Mouse (Mus musculus) adrenal gland, adult 18-20 months (tissue): Measurements from ENCODE around the gene Ralgps2. TPM values are rescaled to one million over a fixed set of nuclear protein-coding genes. Genes with fewer than 3 reads are reported as not detected.

Experiments
- DNase-seq, 2 experiments: peaks; one replicate each; pipeline ENCODE4 v3.0.0; 2021 to 2022; ENCODE audit warnings: low spot score in 2 of 2
- total RNA-seq, 2 experiments: library from RNA; stranded (reverse); gene quantifications; 1 replicate in 1 of 2; 2 replicates in 1 of 2; pipeline ENCODE4 v1.2.3; 2021

The Ralgps2 gene
- total RNA-seq, 2 experiments from 2014 or later = 10.5 to 16.0 TPM

DNA sequence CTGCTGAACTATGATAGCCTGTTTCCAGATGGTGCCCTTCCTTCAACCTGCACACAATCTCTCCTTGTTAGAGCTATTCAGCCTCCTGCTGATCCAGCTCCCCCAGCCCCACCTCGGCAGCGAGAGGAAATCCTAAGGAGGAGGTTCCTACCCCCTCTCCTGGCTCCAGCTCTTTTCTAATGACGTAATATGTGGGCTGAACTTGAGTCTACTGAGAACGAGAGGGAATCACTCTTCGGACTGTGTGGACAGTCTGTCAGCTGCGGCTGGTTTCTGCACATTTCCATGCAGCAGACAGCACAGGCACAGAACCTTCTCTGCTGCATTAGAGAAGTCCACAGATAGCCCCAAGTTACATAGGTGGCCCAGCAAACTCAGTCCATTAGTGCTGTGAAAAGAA, 100.7 kb downstream of the Ralgps2 start:
- DNase-seq = peak in 1 of 2 experiments; percentile 39

DNA sequence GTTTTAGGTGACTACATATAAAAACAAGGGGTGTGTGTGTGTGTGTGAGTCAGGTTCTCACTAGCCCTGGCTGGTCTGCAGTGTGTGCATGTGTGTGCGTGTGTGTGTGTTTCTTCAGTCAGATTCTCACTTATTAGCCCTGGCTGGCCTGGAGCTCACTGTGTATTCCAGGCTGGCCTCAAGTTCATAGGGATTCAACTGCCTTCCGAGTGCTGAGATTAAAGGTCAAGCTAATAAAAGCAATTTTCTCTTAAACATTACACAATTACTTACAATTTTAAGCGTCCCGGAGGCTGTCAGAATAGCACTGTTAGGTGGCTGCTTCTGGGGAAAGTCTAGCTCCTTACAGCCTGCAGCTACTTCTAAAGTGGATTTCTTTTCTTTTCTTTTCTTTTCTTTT, 101.2 kb downstream of the Ralgps2 start, which contains the start of gene Angptl1:
Gene Angptl1, plus strand, starts transcription at position 386 of the 400 bp plus-strand sequence.
- no peak for DNase-seq

DNA sequence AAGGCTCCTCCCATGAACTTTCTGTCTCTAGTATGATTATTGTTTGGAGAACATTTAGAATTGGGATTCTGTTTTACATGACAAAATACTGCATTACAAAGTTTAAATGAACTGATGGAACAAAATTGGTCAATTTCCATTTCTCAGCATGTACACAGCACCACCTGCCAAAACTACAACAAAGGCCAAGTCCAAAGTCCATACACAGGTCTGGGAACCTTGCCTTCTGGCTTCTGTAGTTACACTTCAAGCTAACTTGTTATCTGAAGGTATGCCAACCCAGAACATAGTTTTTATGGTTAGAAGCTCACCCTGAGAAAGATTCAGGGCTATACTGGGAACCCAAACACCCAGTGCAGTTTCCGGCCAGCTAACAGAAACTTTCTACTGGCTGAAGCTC, 120.2 kb downstream of the Ralgps2 start:
- no peak for DNase-seq

DNA sequence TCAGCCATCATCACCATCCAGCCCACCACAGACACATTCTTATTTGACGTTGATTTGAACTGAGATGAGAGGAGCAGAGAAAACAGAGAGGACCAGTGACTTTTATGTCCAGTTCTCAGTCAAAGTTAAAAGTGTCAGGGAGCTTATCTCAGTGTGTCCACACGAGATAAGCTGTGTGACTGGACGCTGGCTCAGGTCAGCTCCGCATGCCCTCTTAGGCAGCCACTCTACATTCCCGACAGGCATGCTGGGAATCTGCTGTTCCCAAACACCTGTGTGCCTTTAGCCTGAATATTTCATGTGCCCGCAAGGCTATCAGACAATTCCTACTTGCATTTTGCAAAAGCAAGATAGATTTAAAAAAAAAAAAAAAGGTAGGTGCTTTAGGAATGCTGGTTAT, 125.9 kb downstream of the Ralgps2 start:
- DNase-seq = no peak

DNA sequence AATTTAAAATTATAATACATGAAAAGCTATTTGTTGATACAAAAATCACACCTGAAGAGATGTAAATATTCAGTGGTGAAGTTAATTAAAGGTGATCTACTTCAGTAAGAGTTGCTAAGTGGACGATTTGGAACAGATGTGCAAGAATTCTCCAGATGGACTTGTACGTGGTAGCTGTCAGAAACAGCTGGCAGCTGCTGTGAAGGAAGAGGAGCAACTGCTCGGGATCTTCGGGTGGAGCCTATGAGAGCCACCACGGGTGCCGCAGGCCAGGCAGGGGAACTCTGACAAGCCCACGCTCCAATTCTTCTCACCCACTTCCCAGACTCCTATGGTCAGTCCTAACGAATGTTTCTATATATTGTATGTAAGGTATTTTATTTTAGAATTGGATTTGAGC, 126.7 kb downstream of the Ralgps2 start:
- no peak for DNase-seq

DNA sequence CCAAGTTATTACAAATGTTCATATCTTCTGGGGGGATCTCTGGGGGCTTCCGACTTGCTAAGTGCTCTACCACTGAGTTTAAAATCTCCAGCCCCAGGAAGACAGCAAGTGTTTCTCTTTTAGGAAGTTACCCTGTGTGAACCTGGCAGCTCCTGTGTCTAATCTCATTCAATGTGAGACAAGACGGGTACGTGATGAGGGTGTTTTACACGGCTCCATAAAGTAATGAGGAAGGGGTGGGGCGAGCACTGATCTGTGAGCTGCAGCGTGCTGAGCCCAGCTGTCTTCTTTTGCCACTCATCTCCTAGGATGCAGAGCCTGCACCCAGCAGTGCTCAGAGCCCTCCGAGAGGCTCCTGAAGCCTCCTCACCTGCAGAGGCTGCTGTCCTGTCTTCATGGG, 127.5 kb downstream of the Ralgps2 start:
- no peak for DNase-seq

DNA sequence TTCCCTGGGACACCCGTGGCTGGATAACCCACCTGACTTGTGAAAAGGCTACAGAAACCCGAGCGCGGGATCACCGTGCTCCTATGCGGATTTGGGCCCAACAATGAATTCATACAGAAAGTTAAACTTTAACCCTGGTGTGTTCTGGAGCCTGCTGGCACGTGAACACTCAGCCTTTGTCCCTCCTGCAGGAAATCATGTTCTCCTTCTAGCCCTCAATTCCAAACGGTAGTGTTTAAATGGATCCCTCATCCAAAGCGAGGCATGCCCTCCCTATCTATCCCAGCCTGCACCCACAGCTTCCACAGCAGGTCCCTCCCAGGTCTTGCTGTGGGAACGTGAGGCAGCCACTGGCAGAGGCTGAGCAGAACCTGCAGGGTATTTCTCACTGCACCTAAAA, 131.1 kb downstream of the Ralgps2 start:
- no peak for DNase-seq

DNA sequence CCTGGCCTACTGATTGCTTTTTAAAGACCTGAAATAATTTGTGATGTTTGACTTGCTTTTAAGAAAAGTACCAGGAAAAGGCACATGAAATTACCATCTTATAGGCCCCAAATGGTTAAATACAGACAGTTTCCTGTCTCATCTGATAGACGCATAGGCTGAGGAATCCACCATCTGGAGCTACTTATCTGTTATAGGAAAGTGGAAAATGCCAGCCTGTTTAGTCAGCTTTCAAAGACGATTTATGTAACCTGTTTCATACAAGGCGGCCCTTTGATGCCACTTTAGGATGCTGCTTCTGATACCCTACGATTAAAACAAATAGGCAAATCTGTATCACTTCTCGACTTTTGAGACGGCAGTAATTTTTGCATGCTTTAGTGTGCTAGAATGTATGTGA, 138.2 kb downstream of the Ralgps2 start:
- DNase-seq = no peak

DNA sequence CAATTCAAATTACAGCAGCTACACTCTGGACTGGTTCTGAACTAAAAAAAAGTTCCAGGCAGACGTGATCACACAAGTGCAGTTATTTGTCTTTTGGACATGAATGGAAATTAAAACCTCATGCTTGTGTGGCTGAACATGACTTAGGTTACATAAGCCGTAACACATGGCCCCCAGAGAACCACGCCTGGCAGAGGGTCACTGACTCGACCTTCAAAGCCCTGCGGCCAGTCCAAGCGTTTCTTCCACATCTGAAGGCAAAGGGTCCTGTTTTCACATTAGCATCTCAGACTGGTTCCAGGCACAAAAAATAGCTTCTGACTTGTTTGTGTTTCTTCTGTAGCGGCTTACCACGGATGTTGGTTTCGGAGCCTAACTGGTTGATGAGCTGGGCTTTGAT, 143.2 kb downstream of the Ralgps2 start:
- no peak for DNase-seq

DNA sequence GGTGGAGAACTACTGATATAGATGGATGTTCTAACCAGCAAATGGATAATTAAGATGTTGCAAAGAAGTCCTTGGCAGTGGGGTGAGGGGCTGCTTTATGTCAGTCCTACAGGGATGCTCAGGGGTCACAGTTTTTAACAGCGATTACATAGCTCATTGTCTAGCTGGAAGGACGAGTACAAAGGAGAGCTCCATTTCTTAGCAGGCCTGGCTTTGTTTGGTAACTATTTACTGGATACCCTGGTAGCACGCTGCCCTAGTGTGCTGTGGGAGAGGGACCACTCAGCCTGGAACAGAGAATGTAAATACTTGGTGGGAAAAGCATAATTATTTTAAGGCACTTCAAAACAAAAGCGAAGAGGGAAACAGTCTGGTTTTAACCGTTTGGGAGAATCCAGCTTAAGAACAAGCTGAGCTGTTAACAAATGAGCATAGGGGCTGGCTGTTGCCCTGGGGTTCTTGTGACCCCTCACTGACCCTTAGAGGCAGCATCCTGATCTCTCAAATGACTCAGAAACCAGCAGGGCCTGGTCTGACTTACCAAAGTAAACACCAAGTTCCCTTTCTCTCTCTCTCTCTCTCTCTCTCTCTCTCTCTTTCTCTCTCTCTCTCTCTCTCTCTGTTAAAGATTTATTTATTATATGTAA, 149.5 kb downstream of the Ralgps2 start:
- DNase-seq = no peak

DNA sequence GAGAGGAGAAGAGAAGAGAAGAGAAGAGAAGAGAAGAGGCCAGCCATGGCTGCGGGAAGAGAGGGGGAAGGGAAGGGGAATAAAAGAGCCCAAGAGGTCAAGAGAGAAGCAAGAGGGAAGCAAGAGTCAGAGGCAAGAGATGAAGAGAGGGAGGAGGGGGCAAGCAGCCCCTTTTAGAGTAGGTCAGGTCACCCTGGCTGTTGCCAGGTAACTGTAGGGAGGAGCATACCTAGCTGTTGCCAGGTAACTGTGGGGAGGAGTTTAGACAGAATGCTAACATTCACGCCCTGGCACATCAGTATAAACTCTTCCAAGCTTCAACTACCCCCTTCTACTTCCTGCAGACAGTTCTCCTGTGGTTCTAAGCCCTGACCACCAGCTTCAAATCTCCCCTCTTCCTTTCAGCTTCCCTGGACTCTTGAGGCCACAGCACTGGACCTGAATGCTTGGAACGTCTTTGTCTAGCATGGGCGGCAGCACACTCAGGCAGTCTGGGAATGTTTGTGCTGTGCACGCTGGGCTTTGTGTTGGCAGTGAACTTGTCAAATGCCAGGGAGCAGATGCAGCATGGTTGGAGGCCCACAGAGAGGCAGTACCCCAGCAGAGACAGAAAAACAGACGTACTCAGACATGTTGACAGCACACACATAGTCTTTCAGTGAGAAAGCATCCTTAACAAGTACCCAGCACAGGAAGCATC, 152.1 kb downstream of the Ralgps2 start:
- no peak for DNase-seq

DNA sequence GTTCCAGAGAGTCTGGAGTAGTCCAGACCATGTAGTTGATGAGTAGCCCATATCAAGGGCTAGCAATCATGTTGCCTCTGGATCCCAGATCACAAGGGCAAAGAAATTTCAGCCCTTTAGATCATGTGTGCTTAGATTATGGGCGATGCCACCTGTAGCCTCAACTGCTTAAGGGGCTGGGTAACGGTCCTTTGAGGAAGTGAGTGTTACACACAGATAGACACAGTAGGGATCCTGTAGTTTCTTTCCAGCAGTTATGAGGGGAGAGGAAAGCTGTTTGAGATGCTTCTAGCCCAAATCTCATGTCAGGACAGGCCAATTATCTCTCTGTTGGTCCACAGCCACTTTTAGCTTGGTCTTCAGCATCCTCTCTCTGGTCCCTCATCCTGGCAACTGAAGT, 153.4 kb downstream of the Ralgps2 start:
- no peak for DNase-seq

DNA sequence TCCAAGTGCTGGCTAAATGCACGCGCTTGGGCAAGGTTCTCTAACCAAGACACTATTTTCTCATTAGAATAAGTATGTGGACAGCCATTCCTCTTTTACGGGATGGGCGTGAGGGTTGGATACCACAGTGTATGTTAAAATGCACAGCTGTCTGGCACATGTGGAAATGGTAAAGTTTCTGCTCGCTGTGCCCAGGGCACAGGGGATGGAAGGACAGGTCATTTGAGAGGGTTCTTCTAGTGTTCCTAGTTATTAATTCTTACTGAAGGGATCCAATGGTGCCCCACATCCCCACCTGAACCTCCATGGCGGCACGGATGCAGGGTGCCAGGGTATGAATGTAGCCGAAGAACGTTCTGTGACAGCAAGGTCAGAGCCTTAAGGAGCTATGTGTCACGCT, 154.5 kb downstream of the Ralgps2 start:
- no peak for DNase-seq

DNA sequence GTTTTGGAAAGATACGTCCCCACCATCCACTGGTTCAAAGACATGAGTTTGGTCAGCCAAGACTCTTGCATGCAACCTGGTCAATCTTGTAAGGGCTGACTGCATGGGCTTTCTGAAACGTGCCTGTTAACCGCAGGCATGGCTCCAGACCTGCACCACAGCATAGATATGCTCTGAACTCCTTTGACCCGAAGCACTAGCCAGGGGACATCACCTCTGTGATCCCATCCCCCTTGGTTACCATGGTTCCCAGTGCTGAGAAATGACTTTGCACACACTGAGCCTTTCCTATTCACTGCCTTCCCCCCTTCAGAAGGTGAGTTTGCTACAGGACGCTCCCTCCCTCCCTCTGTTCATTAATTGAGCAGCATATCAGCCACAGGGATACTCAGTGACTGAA, 155.3 kb downstream of the Ralgps2 start:
- DNase-seq = no peak

DNA sequence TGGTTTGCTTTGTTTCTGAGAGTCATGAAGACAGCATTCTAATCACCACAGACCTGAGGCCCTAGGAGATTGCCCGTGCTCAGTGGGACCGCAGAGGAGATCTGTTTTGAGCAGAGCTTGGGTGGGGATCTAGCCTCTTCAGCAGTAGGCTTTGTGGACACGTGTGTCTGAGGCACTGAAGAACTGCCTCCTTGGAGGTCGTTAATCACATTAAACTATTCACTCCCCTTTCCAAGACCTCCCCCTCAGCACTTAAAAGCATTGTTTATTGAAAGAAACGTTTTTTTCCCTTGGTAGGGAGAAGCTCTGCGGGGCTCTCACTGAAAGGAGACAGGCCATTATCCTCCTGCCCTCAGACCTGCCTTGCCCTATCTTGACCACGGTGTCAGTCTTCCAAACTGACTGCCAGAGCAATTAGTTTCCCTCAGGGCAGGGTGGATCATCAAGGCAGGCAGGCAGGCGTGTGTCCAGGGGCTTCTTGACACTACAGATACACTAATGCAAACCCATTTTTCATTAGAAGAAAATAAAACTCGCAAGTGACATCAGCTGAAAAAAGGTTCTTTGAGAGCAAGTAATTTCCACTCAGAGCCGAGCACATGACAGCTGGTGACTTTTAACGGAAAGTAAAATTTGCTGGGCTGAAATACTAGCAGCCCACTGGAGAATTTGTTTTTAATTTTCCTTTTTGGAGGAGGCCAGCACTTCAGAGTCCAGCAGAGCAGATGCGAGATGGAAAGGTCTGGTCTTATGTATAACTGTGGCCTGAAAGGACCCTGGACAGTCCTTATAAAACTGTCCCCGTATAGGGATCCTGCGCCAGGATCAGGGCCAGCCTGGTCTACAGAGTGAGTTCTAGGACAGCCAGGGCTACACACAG, 157.2 kb downstream of the Ralgps2 start:
- DNase-seq = no peak

DNA sequence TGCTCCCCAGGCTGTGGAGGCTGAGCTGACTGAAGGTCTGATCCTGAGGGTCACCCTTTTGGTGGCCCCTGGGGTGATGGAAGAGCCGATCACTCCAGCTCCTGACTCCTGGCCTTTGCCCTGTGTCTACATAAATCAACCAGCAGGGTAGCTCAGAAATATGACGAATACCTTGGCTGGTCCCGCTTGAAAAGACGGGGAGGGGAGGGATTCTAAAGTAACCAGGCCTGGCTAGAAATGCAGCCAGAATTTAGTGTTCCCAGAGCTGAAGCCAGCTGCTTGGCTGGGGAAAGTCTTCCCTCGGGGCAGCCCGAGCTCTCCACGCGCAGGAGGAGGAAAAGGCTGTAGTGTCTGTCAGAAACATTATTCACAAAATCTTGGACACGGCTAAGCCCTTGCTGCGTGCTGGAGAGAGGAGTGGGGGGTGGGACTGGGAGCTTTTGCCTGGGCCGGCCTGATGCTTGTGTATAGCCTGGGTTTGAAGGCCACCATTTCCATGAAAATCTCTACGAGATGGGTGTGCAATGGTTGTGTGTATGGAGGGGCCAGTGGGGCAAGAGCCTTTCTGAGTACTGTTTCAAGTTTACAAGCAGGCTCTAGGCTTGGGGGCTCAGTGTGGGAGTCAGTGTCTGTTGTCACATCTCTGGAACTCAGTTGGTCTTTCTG, 158.2 kb downstream of the Ralgps2 start:
- no peak for DNase-seq

DNA sequence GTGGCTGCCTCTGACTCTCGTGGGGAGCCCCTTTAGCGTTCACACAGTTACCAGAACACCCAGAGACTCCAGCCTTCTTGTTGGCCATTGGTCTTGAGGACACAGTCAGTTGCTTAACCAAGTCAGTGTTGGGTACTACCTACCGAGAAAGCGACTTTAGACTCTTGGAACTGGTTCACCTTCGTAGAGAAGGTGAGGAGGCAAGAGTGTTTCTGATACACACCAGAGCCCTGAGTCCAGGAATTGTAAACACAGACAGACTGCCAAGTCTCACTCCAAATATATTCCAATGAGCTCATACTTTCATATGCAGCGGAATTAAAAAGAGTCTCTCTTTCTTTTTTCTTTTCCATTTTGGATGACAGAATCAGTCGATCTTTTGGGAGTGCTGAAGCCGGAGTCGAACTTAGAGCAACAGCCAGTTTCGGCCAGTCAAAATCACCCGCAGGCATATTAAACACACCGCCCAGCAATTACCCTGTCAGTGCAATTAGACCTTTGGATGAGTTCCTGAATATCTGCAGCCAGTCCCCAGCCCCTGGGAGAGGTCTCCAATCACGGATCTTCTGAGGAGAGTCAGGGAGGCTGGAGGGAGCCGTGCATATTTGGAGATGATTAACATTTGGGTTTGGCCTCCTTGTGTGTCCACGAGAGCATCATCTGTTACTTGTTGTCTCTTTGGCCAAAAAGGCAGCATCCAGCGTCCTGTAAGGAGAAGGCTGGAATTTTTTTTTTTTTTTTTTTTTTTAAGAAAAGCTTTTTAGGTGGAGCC, 159.0 kb downstream of the Ralgps2 start:
- DNase-seq = no peak

DNA sequence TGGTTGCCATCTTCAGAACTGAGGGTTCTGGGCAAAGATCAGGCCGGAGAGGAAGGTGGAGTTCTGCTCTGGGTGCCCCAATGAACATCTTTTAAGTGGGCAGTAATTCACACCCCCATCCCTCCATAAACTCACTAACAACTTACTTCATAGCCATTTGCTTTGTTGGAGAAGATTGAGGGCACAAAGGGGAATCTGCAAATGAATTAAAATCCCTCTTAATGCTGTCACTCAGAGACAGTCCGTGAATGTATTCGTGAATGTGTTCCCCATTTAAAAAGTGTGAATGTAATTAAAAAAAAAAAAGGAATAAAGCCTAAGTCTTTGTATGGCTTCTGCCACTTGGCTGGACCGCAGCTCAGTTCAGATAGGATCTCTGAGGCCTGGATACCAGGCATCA, 159.8 kb downstream of the Ralgps2 start:
- DNase-seq = no peak

DNA sequence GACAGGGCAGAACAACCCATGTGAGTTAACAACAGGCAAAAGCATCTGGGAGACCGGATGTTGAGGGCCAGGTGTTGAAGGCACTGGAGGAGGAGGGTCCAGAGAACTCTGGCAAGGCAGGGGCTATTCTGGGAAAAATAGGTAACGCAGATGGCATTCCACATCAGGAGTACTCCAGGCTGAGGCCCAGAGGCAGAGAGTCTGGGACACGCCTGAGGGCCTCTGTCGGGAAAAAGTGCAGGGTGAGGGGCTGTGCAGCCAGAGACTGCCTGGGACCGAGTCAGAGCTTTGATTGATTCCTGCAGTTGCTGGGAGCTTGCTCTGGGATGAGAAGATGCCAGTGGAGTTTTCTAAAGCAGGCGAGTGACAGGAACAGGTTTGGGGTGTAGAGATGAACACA, 160.4 kb downstream of the Ralgps2 start:
- DNase-seq = no peak

DNA sequence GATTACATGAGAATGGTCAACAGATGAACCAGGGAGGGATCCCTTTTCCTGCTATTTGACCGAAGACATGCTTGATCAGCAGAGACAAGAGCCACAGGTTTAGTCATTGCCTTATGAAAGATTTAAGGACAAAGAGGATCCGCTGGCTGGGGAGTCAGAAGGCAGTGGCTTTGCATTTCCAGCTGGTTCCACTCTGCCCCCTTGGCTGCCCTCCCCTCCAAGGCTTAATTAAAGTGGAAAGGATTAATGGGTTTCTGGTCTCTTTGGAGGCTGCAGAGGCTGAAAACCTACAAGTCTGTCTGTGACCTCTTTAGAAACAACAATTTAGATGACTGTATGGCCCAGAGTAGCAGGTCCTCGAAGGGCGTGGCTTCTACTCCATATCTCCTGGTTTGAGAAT, 161.5 kb downstream of the Ralgps2 start:
- no peak for DNase-seq

DNA sequence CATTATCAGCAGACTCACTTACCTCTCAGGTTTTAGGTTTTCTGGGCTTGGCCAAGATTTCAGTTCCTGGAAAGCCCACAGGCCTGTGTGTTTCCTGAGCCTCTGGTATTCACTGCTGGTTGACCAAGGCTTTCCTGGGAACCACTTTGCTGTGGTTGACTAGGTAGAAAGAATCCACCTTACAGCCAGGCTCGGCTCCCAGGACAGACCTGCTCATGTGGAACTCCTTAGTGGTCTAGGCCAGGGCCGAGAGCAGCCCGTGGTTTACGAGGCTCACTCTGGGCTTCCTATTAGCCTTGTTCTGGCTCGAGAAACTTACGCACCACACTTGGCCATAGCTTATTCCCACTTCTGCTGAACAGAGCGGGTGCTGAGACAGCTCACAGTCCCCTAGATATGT, 163.4 kb downstream of the Ralgps2 start:
- DNase-seq = no peak
